Mouse (Mus musculus): ENCODE data around the gene Znrf4.

- TF ChIP-seq CTCF (IDR thresholded peaks at IDR 0.05; ENCODE audit: insufficient read depth, low read depth, low read length), result no peak
- TF ChIP-seq POLR2A (IDR thresholded peaks at IDR 0.05; ENCODE audit: insufficient read depth, low read depth, low read length), result no peak
Observed at GRCm38 (mm10) chr17:56547116-56547845, 35.0 kb upstream of the Znrf4 start.
